In the genomic region with DNA sequence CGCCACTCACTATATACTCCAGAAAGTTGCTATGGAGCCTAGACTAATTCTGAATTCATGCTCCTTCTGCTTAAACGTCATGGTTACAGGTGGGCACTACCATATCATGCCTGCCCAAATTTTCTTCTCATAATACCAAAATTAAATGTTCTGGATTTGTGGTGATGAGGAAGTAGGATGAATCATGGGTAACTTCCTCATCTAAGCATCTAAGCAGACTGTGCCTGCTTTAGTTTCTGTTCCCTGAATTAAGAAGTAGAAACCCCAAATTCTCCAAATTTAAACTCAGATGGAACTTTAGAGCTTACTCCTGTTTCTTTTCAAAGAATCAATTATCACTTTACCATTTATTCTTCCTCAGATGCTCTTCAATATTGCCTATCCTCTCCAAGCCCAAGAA, we compare ENCODE assay signal across 15 mouse cellular contexts.
"Had no signal": no experiment of that assay in that cellular context is flagged by ENCODE, and none has a peak within 500 bp of the region (broad histone marks: within the 10 kb centered on the region; RNA-seq: fewer than 3 reads in every experiment).

No protein-coding gene starts in this region.

- H3K4me3 ChIP-seq: intestine, embryonic 15.5 days; limb, embryonic 10.5 days; limb, embryonic 13.5 days; midbrain, embryonic 13.5 days; stomach, embryonic 15.5 days had no signal

- H3K27ac ChIP-seq: intestine, embryonic 15.5 days; limb, embryonic 10.5 days; limb, embryonic 13.5 days; liver, embryonic 14.5 days; midbrain, embryonic 13.5 days; stomach, embryonic 15.5 days had no signal

- H3K9ac ChIP-seq: intestine, embryonic 15.5 days; limb, embryonic 13.5 days; liver, embryonic 14.5 days; liver, postnatal 0 days; lung, embryonic 14.5 days; midbrain, embryonic 13.5 days; stomach, embryonic 15.5 days had no signal

- H3K27me3 ChIP-seq: intestine, embryonic 15.5 days; limb, embryonic 13.5 days; midbrain, embryonic 13.5 days; stomach, embryonic 15.5 days had no signal

- ATAC-seq: intestine, embryonic 15.5 days; liver, postnatal 0 days; lung, postnatal 0 days; midbrain, embryonic 13.5 days had no signal

- H3K36me3 ChIP-seq: intestine, embryonic 15.5 days; limb, embryonic 10.5 days; limb, embryonic 13.5 days; midbrain, embryonic 13.5 days; stomach, embryonic 15.5 days had no signal

- DNase-seq: kidney, adult 18-20 months; kidney, adult 9 months; kidney, postnatal 14 days; kidney, postnatal 4 days; liver, postnatal 0 days; lung, embryonic 14.5 days; thymus, postnatal 25 days had no signal

- H3K4me1 ChIP-seq: intestine, embryonic 15.5 days; limb, embryonic 10.5 days; limb, embryonic 13.5 days; midbrain, embryonic 13.5 days; stomach, embryonic 15.5 days had no signal

- H3K9me3 ChIP-seq: intestine, embryonic 15.5 days; limb, embryonic 10.5 days; limb, embryonic 13.5 days; midbrain, embryonic 13.5 days; stomach, embryonic 15.5 days had no signal

- H3K4me2 ChIP-seq: intestine, embryonic 15.5 days; limb, embryonic 13.5 days; liver, embryonic 11.5 days; lung, embryonic 14.5 days; midbrain, embryonic 13.5 days; stomach, embryonic 15.5 days had no signal
